Mouse (Mus musculus): Measurements from ENCODE around the gene Csnk2b. TPM values are rescaled to one million over a fixed set of nuclear protein-coding genes. Genes with fewer than 3 reads are reported as not detected.

Csnk2b gene
- polyA plus RNA-seq, 1 experiment, result 515 TPM

DNA sequence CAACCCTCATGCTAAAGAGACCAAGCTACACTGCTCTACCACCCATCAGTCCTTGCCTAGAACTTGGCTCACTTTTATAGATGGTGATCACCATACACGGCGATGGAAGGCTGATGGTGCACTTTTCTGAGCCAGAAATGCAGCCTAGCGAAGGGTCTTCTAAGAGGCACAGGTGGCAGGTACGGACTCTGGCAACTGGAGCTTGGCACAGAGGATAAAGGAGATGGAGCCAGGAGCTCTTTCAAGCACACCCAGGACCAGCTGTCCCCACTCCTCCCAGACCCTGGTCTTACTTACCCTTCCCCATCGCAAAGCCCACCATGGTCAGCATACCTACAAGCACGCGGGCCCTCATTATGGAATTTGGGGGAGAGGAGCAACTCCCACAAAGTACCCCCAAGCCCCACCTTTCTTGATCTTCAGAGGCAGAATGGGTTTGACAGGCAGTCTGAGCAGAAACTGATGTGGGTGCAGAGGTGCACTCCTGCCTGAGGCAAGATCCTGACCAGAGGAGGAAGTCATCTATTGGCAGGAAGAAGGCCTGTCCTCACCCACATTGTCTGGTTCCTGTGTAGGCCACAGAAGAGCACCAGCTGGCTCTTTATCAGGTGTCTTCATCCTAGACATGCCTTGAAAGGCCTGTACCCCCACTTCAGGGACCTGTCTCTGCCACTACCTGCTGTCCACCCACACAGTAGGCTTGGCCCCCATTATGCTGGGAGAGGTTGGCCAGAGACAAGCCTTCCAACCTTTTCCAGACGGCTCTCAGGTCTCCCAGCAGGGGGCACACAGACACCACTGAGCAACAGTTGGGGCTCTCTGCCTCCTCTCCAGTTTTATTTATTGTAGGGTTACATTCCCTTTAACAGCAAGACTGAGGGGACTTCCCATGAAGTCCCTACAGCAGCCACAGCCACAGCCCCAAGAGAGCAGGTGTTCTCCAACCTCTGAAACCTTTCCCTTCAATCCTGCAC lies 6.5 kb downstream of the Csnk2b start, which contains the start of gene Ly6g5b:
Gene Ly6g5b (minus strand): TSS at position 383 of the 974 bp plus-strand sequence.
- WGBS, result 70% methylated on average over 8 of the region's 8 CpGs
- H3K27ac ChIP-seq (ENCODE audit: control insufficient read depth, insufficient read depth, low read length), result no peak within 1 kb of the TSS
- no peaks in the 10 kb centered on the region for H3K27me3 ChIP-seq (ENCODE audit: control insufficient read depth, insufficient read depth, low read length)
- no peak within 1 kb of the TSS for H3K4me3 ChIP-seq (ENCODE audit: control insufficient read depth, insufficient read depth, low read length)
- peaks cover 24% of the 10 kb centered on the region for H3K4me1 ChIP-seq (replicated peaks; ENCODE audit: control insufficient read depth, insufficient read depth, low read length)
- TF ChIP-seq CTCF (IDR thresholded peaks at IDR 0.05; ENCODE audit: borderline replicate concordance, control insufficient read depth, extremely low read depth, insufficient read depth, low read length, poor library complexity) (peak; percentile 67; the same call in 1 of the 2 replicates), POLR2A (IDR thresholded peaks at IDR 0.05; ENCODE audit: control insufficient read depth, extremely low read depth, insufficient read depth, low read length, poor library complexity) (no peak)
- DNase-seq, result peak; percentile 63
- peaks cover 30% of the 10 kb centered on the region for H3K36me3 ChIP-seq (ENCODE audit: control insufficient read depth, insufficient read depth, low read length)

DNA sequence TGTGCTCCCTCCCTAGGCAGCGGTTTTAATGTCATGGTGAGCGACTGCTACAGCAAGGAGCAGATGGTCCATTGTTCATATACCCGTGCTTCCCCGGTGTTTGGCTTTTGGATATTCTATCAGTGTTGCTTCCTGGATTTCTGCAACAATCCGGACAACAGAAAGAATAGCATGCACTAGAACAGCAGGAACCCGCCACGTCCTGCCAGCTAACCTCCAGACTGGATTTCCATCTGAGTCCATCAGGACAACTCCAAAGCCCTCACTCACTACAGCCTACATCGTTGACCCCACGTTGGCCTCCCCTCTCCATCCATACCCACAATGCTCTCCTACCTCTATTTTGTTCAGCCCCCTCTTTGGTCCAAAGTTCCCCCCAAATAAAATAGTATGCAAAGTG lies 10.1 kb downstream of the Csnk2b start:
- Histone ChIP-seq H3K4me1 (replicated peaks; ENCODE audit: control insufficient read depth, insufficient read depth, low read length) (peaks cover 22% of the 10 kb centered on the region), H3K36me3 (ENCODE audit: control insufficient read depth, insufficient read depth, low read length) (peaks cover 11% of the 10 kb centered on the region; the same call in 1 of the 2 replicates), H3K27ac (ENCODE audit: control insufficient read depth, insufficient read depth, low read length) (no peak overlapping the region), H3K4me3 (ENCODE audit: control insufficient read depth, insufficient read depth, low read length) (no peak overlapping the region), H3K27me3 (ENCODE audit: control insufficient read depth, insufficient read depth, low read length) (no peaks in the 10 kb centered on the region)
- 94% methylated on average over 9 of the region's 9 CpGs for WGBS
- DNase-seq, result no peak
- TF ChIP-seq POLR2A (IDR thresholded peaks at IDR 0.05; ENCODE audit: control insufficient read depth, extremely low read depth, insufficient read depth, low read length, poor library complexity), result no peak
- TF ChIP-seq CTCF (IDR thresholded peaks at IDR 0.05; ENCODE audit: borderline replicate concordance, control insufficient read depth, extremely low read depth, insufficient read depth, low read length, poor library complexity), result no peak

DNA sequence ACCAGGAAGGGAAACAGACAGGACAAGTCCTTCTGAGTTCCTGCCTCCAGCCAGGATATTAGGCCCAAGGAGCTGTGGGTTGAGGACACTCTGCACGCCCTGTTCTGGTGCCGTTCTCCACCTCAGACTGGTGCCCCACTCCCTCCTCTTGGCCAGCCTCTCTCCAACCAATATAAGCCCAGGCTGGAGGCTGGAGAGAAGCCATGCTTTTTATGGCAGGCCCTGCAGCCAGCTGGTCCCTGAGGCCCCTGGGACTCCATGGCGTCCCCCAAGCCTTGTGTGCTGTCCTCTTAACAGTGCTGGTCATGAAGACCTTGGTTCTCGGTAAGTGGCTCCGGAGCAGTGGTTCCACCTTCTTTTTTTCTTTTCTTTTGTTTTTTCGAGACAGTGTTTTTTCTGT lies 13.8 kb downstream of the Csnk2b start, which contains the start of gene Ly6g5c:
Gene Ly6g5c (plus strand): TSS at position 183 of the 400 bp plus-strand sequence.
- TF ChIP-seq POLR2A (IDR thresholded peaks at IDR 0.05; ENCODE audit: control insufficient read depth, extremely low read depth, insufficient read depth, low read length, poor library complexity), result no peak
- no peak for TF ChIP-seq CTCF (IDR thresholded peaks at IDR 0.05; ENCODE audit: borderline replicate concordance, control insufficient read depth, extremely low read depth, insufficient read depth, low read length, poor library complexity)
- peaks cover 2% of the 10 kb centered on the region; the same call in 1 of the 2 replicates for H3K4me1 ChIP-seq (replicated peaks; ENCODE audit: control insufficient read depth, insufficient read depth, low read length)
- no peaks in the 10 kb centered on the region for H3K27me3 ChIP-seq (ENCODE audit: control insufficient read depth, insufficient read depth, low read length)
- 0 out of 2 replicates have a peak, but pooled peaks cover 3% of the 10 kb centered on the region for H3K36me3 ChIP-seq (ENCODE audit: control insufficient read depth, insufficient read depth, low read length)
- H3K27ac ChIP-seq (ENCODE audit: control insufficient read depth, insufficient read depth, low read length), result no peak within 1 kb of the TSS
- DNase-seq, result no peak
- WGBS, result 94% methylated on average over 6 of the region's 6 CpGs
- H3K4me3 ChIP-seq (ENCODE audit: control insufficient read depth, insufficient read depth, low read length), result no peak within 1 kb of the TSS

DNA sequence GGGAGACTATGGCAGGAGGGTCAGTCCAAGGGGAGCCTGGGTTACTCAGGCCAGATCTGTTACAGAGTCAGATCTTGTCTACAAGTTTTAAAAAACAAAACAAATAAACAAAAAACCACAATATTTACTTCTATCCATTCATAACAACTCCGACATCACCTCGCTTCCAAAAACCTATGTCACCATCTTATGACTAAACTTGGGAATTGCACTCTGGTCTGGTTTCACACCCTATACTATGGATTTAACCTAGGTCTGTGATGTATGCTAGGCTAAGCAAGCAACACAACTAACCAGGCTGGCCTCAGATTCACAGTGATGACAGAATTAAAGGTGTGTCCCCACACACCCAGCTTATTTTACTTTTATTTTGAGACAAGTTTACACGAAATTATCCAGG lies 15.3 kb downstream of the Csnk2b start:
- no peak overlapping the region for H3K27ac ChIP-seq (ENCODE audit: control insufficient read depth, insufficient read depth, low read length)
- H3K4me1 ChIP-seq (replicated peaks; ENCODE audit: control insufficient read depth, insufficient read depth, low read length), result peaks cover 2% of the 10 kb centered on the region; the same call in 1 of the 2 replicates
- DNase-seq, result no peak
- H3K27me3 ChIP-seq (ENCODE audit: control insufficient read depth, insufficient read depth, low read length), result no peaks in the 10 kb centered on the region
- 90% methylated on average over 3 of the region's 3 CpGs for WGBS
- H3K4me3 ChIP-seq (ENCODE audit: control insufficient read depth, insufficient read depth, low read length), result no peak overlapping the region
- peaks cover 12% of the 10 kb centered on the region; the same call in 1 of the 2 replicates for H3K36me3 ChIP-seq (ENCODE audit: control insufficient read depth, insufficient read depth, low read length)
- TF ChIP-seq CTCF (IDR thresholded peaks at IDR 0.05; ENCODE audit: borderline replicate concordance, control insufficient read depth, extremely low read depth, insufficient read depth, low read length, poor library complexity) (no peak), POLR2A (IDR thresholded peaks at IDR 0.05; ENCODE audit: control insufficient read depth, extremely low read depth, insufficient read depth, low read length, poor library complexity) (no peak)

DNA sequence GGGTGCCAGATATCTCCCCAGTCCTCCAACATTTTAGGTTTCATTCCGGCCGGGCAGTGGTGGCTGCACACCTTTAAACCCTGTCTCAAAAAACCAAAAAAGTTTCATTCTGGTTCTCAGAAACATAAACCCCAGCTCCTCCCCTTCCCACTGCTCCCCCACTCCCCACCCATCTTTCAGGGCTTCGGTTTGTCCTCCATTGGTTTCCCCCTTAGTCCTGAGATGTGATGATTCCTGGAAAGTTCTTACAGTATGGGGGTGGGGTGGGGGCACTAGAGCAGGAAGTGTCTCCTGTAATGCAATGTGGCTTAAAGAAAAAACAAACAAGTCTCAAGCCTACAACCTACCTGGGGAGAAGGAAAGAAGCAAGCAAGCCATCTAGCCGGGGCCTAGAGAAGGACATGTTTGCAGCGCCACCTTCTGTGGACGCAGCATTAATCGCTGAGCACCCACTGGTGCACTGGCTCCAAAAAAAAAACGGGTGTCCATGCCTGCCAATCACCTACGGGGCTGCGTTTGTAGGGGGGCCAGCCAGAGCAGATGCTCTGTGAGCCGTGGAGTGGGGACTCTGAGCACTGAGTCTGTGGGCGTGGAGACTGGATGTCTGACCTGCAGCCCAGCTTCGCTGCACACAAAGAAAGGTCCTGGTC lies 16.0 kb downstream of the Csnk2b start:
- no peaks in the 10 kb centered on the region for H3K27me3 ChIP-seq (ENCODE audit: control insufficient read depth, insufficient read depth, low read length)
- no peak overlapping the region for H3K4me3 ChIP-seq (ENCODE audit: control insufficient read depth, insufficient read depth, low read length)
- no peak overlapping the region for H3K27ac ChIP-seq (ENCODE audit: control insufficient read depth, insufficient read depth, low read length)
- peaks cover 19% of the 10 kb centered on the region for H3K36me3 ChIP-seq (ENCODE audit: control insufficient read depth, insufficient read depth, low read length)
- DNase-seq, result peak; percentile 30
- TF ChIP-seq CTCF (IDR thresholded peaks at IDR 0.05; ENCODE audit: borderline replicate concordance, control insufficient read depth, extremely low read depth, insufficient read depth, low read length, poor library complexity) (0 out of 2 replicates have a peak, but pooled peaks have one; percentile 12), POLR2A (IDR thresholded peaks at IDR 0.05; ENCODE audit: control insufficient read depth, extremely low read depth, insufficient read depth, low read length, poor library complexity) (no peak)
- peaks cover 2% of the 10 kb centered on the region; the same call in 1 of the 2 replicates for H3K4me1 ChIP-seq (replicated peaks; ENCODE audit: control insufficient read depth, insufficient read depth, low read length)
- 24% methylated on average over 13 of the region's 13 CpGs for WGBS

DNA sequence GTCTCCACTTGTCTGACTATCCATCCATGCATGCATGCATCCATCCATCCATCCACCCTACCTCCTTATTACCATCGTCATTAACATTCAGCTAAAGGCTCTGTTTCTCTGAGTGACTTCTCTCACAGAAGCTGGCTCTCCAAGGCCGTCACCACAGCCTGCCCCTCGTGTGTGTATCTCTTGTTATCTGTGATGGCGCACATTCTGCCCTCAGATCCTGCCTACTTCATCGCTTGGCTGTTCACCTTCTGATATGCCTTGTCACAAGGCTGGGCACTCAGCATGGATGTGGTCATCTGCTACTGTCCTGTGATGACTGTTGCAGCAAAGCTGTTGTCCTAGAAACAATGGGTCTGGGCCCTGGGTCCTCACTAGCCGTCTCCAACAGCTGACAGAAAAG lies 17.1 kb downstream of the Csnk2b start:
- DNase-seq, result no peak
- Histone ChIP-seq H3K4me3 (ENCODE audit: control insufficient read depth, insufficient read depth, low read length) (no peak overlapping the region), H3K27me3 (ENCODE audit: control insufficient read depth, insufficient read depth, low read length) (no peaks in the 10 kb centered on the region), H3K27ac (ENCODE audit: control insufficient read depth, insufficient read depth, low read length) (no peak overlapping the region), H3K4me1 (replicated peaks; ENCODE audit: control insufficient read depth, insufficient read depth, low read length) (peaks cover 2% of the 10 kb centered on the region; the same call in 1 of the 2 replicates), H3K36me3 (ENCODE audit: control insufficient read depth, insufficient read depth, low read length) (peaks cover 28% of the 10 kb centered on the region)
- WGBS, result 85% methylated on average over 6 of the region's 6 CpGs
- TF ChIP-seq CTCF (IDR thresholded peaks at IDR 0.05; ENCODE audit: borderline replicate concordance, control insufficient read depth, extremely low read depth, insufficient read depth, low read length, poor library complexity) (no peak), POLR2A (IDR thresholded peaks at IDR 0.05; ENCODE audit: control insufficient read depth, extremely low read depth, insufficient read depth, low read length, poor library complexity) (no peak)
